Mouse (Mus musculus): ENCODE data around the gene Gm14226. TPM values are rescaled to one million over a fixed set of nuclear protein-coding genes. Genes with fewer than 3 reads are reported as not detected.

The Gm14226 gene
- total and polyA plus RNA-seq, 3 experiments: 0.07 to 0.08 TPM; not detected in 1

- TF ChIP-seq POLR2A (IDR thresholded peaks at IDR 0.05; ENCODE audit: control insufficient read depth in 1 of 2, insufficient read depth in 1 of 2, low read depth in 1 of 2, low read length in 2 of 2, poor library complexity in 1 of 2) (peak; percentile 94 to 97), USF2 (IDR thresholded peaks at IDR 0.05; ENCODE audit: borderline replicate concordance in 1 of 2, insufficient read depth in 1 of 2, low read depth in 1 of 2, low read length in 2 of 2) (no peak), HCFC1 (IDR thresholded peaks at IDR 0.05; ENCODE audit: low read depth, low read length) (peak; percentile 73), NELFE (IDR thresholded peaks at IDR 0.05; ENCODE audit: low read depth, low read length) (peak; percentile 97), SMC3 (IDR thresholded peaks at IDR 0.05; ENCODE audit: low read depth, low read length) (no peak), GATA1 (IDR thresholded peaks at IDR 0.05; ENCODE audit: low read depth, low read length) (no peak), POLR2AphosphoS5 (IDR thresholded peaks at IDR 0.05; ENCODE audit: borderline replicate concordance, low read depth, low read length) (no peak), ZNF384 (IDR thresholded peaks at IDR 0.05; ENCODE audit: low read depth, low read length) (0 out of 2 replicates have a peak, but pooled peaks have one; percentile 4), MYC (IDR thresholded peaks at IDR 0.05; ENCODE audit: low read depth, low read length) (peak; percentile 37), TBP (IDR thresholded peaks at IDR 0.05; ENCODE audit: low read depth, low read length) (peak; percentile 66)
Observed at GRCm38 (mm10) chr2:155050504-155051236, 32.6 kb downstream of the Gm14226 start (continued).

GRCm38 (mm10) chr2:155051622-155052351, 33.7 kb downstream of the Gm14226 start:
- Histone ChIP-seq H3K27ac (ENCODE audit: control insufficient read depth, low read depth, low read length) (peak overlapping the region; percentile 58), H3K4me3 (ENCODE audit: control insufficient read depth in 1 of 2, insufficient read depth in 1 of 2, low read depth in 2 of 2, low read length in 2 of 2) (peak overlapping the region; percentile 68 to 76), H3K36me3 (ENCODE audit: control insufficient read depth in 1 of 2, insufficient read depth in 2 of 2, low read length in 2 of 2) (peaks cover 0 to 7% of the 10 kb centered on the region in 2 experiments; a peak in 2 of 4 replicates), H3K4me1 (ENCODE audit: control insufficient read depth in 1 of 2, insufficient read depth in 2 of 2, low read length in 2 of 2) (peaks cover 0 to 5% of the 10 kb centered on the region in 2 experiments; a peak in 3 of 4 replicates), H3K9me3 (replicated peaks; ENCODE audit: insufficient read depth, low read length) (no peaks in the 10 kb centered on the region), H3K79me2 (ENCODE audit: control insufficient read depth, insufficient read depth, low read length, poor library complexity) (peaks cover 2% of the 10 kb centered on the region; the same call in 1 of the 2 replicates), H3K9ac (ENCODE audit: control insufficient read depth, low read depth, low read length, poor library complexity, severe bottlenecking) (peak overlapping the region; percentile 49), H3K27me3 (ENCODE audit: control insufficient read depth in 1 of 2, insufficient read depth in 2 of 2, low read length in 2 of 2) (no peaks in the 10 kb centered on the region)
- DNase-seq (ENCODE audit: low read depth, low spot score): peak; percentile 61
- TF ChIP-seq NRF1 (IDR thresholded peaks at IDR 0.05; ENCODE audit: insufficient read depth, low read depth, low read length, poor library complexity, severe bottlenecking) (peak; percentile 5; the same call in 1 of the 2 replicates), POLR2AphosphoS2 (IDR thresholded peaks at IDR 0.05; ENCODE audit: low read length) (no peak), HCFC1 (IDR thresholded peaks at IDR 0.05; ENCODE audit: low read depth, low read length) (no peak), EP300 (IDR thresholded peaks at IDR 0.05; ENCODE audit: low read depth in 1 of 2, low read length in 2 of 2) (peak; percentile 31 to 39; a peak in 2 of 4 replicates), BHLHE40 (IDR thresholded peaks at IDR 0.05; ENCODE audit: borderline replicate concordance, low read depth, low read length) (no peak), TCF12 (IDR thresholded peaks at IDR 0.05; ENCODE audit: low read depth, low read length) (peak; percentile 57), ETS1 (IDR thresholded peaks at IDR 0.05; ENCODE audit: low read depth, low read length) (peak; percentile 75), MAZ (IDR thresholded peaks at IDR 0.05; ENCODE audit: low read depth, low read length) (0 out of 2 replicates have a peak, but pooled peaks have one; percentile 71), GATA1 (IDR thresholded peaks at IDR 0.05; ENCODE audit: low read depth, low read length) (peak; percentile 73; the same call in 1 of the 2 replicates), TAL1 (IDR thresholded peaks at IDR 0.05; ENCODE audit: low read length) (no peak), CHD2 (IDR thresholded peaks at IDR 0.05; ENCODE audit: low read length) (no peak), E2F4 (IDR thresholded peaks at IDR 0.05; ENCODE audit: borderline replicate concordance, low read depth, low read length) (no peak), MAX (IDR thresholded peaks at IDR 0.05; ENCODE audit: low read length) (no peak), UBTF (IDR thresholded peaks at IDR 0.05; ENCODE audit: borderline replicate concordance, insufficient read depth, low read depth, low read length) (no peak)
